Mouse (Mus musculus) cerebellum, adult 18-20 months (tissue): ENCODE data around the gene Lsm3.
A peak's percentile ranks its signal among the peaks of the same experiment; 100 is the strongest.
"Not testable (repeated sequence)": the region's sequence is repeated elsewhere in the genome, so short reads cannot be mapped to it uniquely, and the experiment has no call there.

Source experiments
- DNase-seq, 2 experiments: peaks; one replicate each; pipeline ENCODE4 v3.0.0; 2021

Lsm3 gene

GRCm38 (mm10) chr6:91515545-91516449 is at the start of gene Lsm3, which contains the start of gene Xpc:
Lsm3 (plus strand) TSS chr6:91515928.
Xpc (minus strand) TSS chr6:91515888.
- DNase-seq = peak; percentile 94 to 99

- DNase-seq = no peak
Observed at GRCm38 (mm10) chr6:91467106-91467505, 48.6 kb upstream of the Lsm3 start.

GRCm38 (mm10) chr6:91470712-91471111 is 45.0 kb upstream of the Lsm3 start:
- no peak for DNase-seq

- DNase-seq = not testable (repeated sequence)
Observed at GRCm38 (mm10) chr6:91471427-91471826, 44.3 kb upstream of the Lsm3 start.

GRCm38 (mm10) chr6:91472319-91472718 is 43.4 kb upstream of the Lsm3 start:
- peak in 1 of 2 experiments; percentile 18 for DNase-seq

GRCm38 (mm10) chr6:91472868-91473804 is 42.6 kb upstream of the Lsm3 start, which contains the start of the genes Chchd4 and Tmem43:
Chchd4 (minus strand) TSS chr6:91473546.
Tmem43 (plus strand) TSS chr6:91473703.
- peak; percentile 98 to 100 for DNase-seq

GRCm38 (mm10) chr6:91473805-91474440 is 41.8 kb upstream of the Lsm3 start:
- no peak for DNase-seq

- peak in 1 of 2 experiments; percentile 17 for DNase-seq
Observed at GRCm38 (mm10) chr6:91474441-91475190, 41.1 kb upstream of the Lsm3 start.

GRCm38 (mm10) chr6:91476541-91476940 is 39.2 kb upstream of the Lsm3 start:
- no peak for DNase-seq

GRCm38 (mm10) chr6:91483371-91483770 is 32.4 kb upstream of the Lsm3 start:
- no peak for DNase-seq

GRCm38 (mm10) chr6:91486736-91487453 is 28.8 kb upstream of the Lsm3 start:
- no peak for DNase-seq

- DNase-seq = no peak
Observed at GRCm38 (mm10) chr6:91488496-91489212, 27.1 kb upstream of the Lsm3 start.

GRCm38 (mm10) chr6:91489872-91490271 is 25.9 kb upstream of the Lsm3 start:
- no peak for DNase-seq

- DNase-seq = no peak
Observed at GRCm38 (mm10) chr6:91491004-91491403, 24.7 kb upstream of the Lsm3 start.

GRCm38 (mm10) chr6:91493053-91493452 is 22.7 kb upstream of the Lsm3 start:
- DNase-seq = no peak

GRCm38 (mm10) chr6:91494526-91494925 is 21.2 kb upstream of the Lsm3 start:
- DNase-seq = no peak

GRCm38 (mm10) chr6:91503302-91503701 is 12.4 kb upstream of the Lsm3 start:
- no peak for DNase-seq

GRCm38 (mm10) chr6:91506036-91506435 is 9.7 kb upstream of the Lsm3 start:
- no peak for DNase-seq

- no peak for DNase-seq
Observed at GRCm38 (mm10) chr6:91508041-91508440, 7.7 kb upstream of the Lsm3 start.

- peak; percentile 71 for DNase-seq
Observed at GRCm38 (mm10) chr6:91509326-91509725, 6.4 kb upstream of the Lsm3 start.

- no peak for DNase-seq
Observed at GRCm38 (mm10) chr6:91510211-91510610, 5.5 kb upstream of the Lsm3 start.
